Mouse (Mus musculus) heart, embryonic 10.5 days (tissue): Measurements from ENCODE around the gene Ifit3b. TPM values are rescaled to one million over a fixed set of nuclear protein-coding genes. Genes with fewer than 3 reads are reported as not detected.
"Not testable (repeated sequence)": the region's sequence is repeated elsewhere in the genome, so short reads cannot be mapped to it uniquely, and the experiment has no call there.

Experiments used
- DNase-seq: peaks from one replicate; pipeline ENCODE4 v3.0.0-alpha.2; 2017; ENCODE audit warnings: low spot score
- H3K27ac ChIP-seq: fragments of 300-500 bp; sonication (generic); 2 replicates; pipeline ENCODE4 v1.5.1; 2016; ENCODE audit warnings: mild to moderate bottlenecking
- H3K27me3 ChIP-seq: fragments of 300-500 bp; sonication (generic); 2 replicates; pipeline ENCODE4 v1.6.1; 2016; ENCODE audit warnings: mild to moderate bottlenecking; ENCODE audit not compliant: poor library complexity, insufficient read depth, severe bottlenecking
- H3K36me3 ChIP-seq: fragments of 300-500 bp; sonication (generic); 2 replicates; pipeline ENCODE4 v1.6.1; 2016; ENCODE audit warnings: mild to moderate bottlenecking, moderate library complexity
- H3K4me1 ChIP-seq: fragments of 300-500 bp; sonication (generic); 2 replicates; pipeline ENCODE4 v1.6.1; 2016; ENCODE audit warnings: mild to moderate bottlenecking
- H3K4me3 ChIP-seq: fragments of 300-500 bp; sonication (generic); 2 replicates; pipeline ENCODE4 v1.5.1; 2016; ENCODE audit warnings: mild to moderate bottlenecking, moderate library complexity
- H3K9me3 ChIP-seq: fragments of 300-500 bp; sonication (generic); 2 replicates; pipeline ENCODE4 v1.6.1; 2016; ENCODE audit warnings: mild to moderate bottlenecking, moderate library complexity
- WGBS: fragments of 180-500 bp; shearing (Covaris S2); methylation state at CpG from one replicate; pipeline ENCODE4 v1.1.7; 2016; 5-methylcytosine and 5-hydroxymethylcytosine counted together
- polyA plus RNA-seq: library from polyadenylated mRNA; unstranded; fragments of >200 nt; fragmentation: Nextera tagmentation; extraction: Ambion mirVana; gene quantifications from 2 replicates; pipeline ENCODE4 v1.2.1, GENCODE M21; 2016

Ifit3b gene
- polyA plus RNA-seq, 1 experiment from 2014 or later = not detected

DNA sequence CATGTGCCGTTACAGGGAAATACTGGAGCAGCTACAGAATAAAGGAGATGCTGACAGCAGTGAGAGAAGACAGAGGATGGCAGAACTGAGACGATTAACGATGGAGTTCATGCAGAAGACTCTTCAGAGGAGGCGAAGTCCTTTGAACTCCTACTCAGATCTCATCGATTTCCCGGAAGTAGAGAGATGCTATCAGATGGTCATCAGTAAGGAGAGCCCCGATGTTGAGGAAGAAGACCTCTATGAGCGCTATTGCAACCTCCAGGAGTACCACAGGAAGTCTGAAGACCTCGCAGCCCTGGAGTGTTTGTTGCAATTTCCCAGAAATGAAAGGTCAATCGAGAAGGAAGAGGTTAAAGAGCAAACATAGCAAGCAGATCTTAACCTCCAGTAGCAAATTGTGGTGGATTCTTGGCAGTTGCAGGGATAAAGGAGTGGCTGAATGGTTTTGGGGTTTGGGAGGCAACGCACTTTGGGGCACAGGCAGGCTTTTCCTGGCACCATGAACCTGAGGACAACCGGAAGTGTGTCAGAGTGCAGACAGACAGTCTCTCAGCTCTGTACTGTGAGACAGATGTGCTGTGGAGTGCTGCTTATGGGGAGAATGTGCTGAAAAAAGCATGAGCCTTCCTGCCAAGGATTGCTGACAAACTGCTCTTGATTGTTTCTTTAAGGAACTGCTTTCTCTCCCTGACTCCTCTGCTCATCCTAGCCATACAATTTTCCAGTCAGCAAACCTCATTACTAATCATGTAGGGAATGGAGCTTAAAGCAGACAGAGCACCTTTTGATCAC is 19.7 kb upstream of the Ifit3b start:
- H3K36me3 ChIP-seq, H3K4me3 ChIP-seq, H3K9me3 ChIP-seq, H3K27me3 ChIP-seq, H3K4me1 ChIP-seq, H3K27ac ChIP-seq, DNase-seq: not testable (repeated sequence)
- WGBS = 83% methylated on average over 8 of the region's 12 CpGs

DNA sequence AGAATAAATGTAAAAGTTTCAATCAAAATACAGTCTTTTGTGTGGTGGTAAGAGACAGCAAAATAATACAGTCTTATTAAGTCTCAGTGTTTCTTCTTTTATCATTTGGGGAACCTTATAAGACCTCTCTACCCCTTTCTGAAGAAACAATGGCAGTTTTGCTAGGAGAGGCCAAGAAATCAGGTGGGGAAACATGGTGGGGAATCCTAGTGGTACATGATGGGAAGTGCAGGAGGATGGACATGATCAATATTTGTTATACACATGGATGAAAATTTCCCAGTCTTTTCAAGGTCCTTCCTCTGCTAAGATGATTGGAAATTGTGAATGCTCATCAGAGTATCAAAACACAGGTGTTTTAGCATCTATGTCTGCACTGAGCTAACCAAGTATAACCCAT is 18.8 kb upstream of the Ifit3b start:
- Histone ChIP-seq H3K9me3 (no peaks in the 10 kb centered on the region), H3K4me1 (no peaks in the 10 kb centered on the region), H3K4me3 (no peak overlapping the region), H3K27ac (no peak overlapping the region), H3K36me3 (no peaks in the 10 kb centered on the region), H3K27me3 (no peaks in the 10 kb centered on the region)
- no peak for DNase-seq

DNA sequence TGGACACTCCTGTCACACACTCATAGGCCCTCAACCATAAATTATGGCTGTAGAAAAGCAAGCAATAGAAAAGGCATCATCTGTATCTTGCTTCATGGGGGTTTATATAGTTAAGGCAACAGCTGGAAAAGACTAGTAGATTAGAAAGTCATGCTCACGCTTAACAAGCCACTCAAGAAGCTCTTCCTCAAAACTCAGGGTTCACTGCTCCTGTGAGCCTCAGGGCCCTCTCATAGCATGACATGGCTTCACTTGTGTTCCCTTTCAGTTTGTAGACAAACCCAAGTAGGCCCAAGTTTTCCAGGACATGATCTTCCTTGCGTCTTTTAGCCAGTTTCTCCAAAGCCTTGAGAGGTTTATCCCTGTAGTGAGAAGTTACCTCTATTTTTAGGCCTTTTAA is 14.3 kb upstream of the Ifit3b start:
- Histone ChIP-seq H3K4me3 (no peak overlapping the region), H3K27me3 (no peaks in the 10 kb centered on the region), H3K9me3 (no peaks in the 10 kb centered on the region), H3K4me1 (no peaks in the 10 kb centered on the region), H3K36me3 (no peaks in the 10 kb centered on the region), H3K27ac (no peak overlapping the region)
- whole genome bisulfite sequencing = 78% methylated on average over 2 of the region's 2 CpGs
- no peak for DNase-seq

DNA sequence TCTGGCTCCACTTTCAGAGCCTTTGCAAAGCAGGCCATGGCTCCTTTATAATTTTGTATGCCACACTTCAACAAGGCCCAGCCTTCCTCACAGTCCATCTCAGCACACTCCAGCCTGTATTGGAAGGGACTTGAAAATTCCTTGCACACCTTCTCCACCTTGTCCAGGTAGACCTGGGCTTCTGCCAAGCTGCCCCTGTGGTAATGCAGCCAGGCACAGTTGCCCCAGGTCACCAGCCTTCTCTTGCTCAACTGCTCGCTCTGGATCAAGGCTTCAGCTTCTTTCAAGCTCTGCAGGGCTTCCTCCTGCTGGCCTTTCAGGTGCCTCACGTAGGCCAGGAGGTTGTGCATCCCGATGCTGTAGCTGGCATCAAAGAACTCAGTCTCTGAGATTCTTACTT is 13.2 kb upstream of the Ifit3b start:
- 74% methylated on average over 3 of the region's 3 CpGs for WGBS
- H3K27me3 ChIP-seq, H3K36me3 ChIP-seq, DNase-seq, H3K4me1 ChIP-seq, H3K27ac ChIP-seq, H3K9me3 ChIP-seq, H3K4me3 ChIP-seq: not testable (repeated sequence)

DNA sequence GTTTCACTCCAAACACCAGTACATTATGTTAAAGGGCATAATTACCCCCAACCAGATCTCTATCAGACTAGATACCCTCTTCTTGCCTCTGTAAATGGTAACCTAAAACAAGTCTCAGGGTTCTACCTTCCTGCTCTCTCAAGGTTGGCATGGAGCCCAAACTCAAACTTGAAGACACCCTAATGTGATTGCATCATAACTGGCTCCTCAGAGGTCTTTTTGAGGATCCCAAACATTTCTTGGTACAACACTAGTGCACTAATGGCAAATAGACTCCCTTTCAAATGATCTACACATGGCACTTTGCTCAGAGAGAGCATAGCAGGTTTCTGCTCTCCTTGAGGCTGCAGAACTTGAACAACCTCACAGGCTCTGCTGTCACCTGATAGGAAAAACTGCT is 11.0 kb upstream of the Ifit3b start:
- no peak overlapping the region for H3K27ac ChIP-seq
- no peaks in the 10 kb centered on the region for H3K4me1 ChIP-seq
- H3K27me3 ChIP-seq = no peaks in the 10 kb centered on the region
- DNase-seq = no peak
- no peaks in the 10 kb centered on the region for H3K9me3 ChIP-seq
- H3K4me3 ChIP-seq = no peak overlapping the region
- no peaks in the 10 kb centered on the region for H3K36me3 ChIP-seq

DNA sequence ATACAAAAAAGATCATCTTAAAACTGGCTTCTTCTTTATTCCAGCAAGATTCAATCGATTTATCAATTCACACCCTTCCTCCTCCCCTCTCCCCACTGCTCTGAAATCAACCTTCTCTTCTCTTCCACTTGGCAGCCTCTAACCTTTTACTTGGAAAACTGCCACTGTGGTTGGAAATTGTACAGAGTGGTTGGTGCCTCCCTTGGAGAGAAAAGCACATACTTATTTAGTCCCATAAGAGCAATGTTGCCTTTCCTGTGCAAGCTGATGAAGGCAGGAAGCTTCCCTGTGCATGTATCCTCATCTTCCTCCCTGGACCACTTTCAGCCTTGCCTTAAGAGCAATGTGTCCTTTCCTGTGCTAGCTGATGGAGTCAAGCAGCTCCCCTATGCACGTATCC is 9.4 kb upstream of the Ifit3b start:
- H3K4me3 ChIP-seq = no peak overlapping the region
- 73% methylated on average over 2 of the region's 2 CpGs for WGBS
- no peak overlapping the region for H3K27ac ChIP-seq
- H3K9me3 ChIP-seq = no peaks in the 10 kb centered on the region
- H3K4me1 ChIP-seq = no peaks in the 10 kb centered on the region
- H3K36me3 ChIP-seq = no peaks in the 10 kb centered on the region
- no peak for DNase-seq
- H3K27me3 ChIP-seq = no peaks in the 10 kb centered on the region

DNA sequence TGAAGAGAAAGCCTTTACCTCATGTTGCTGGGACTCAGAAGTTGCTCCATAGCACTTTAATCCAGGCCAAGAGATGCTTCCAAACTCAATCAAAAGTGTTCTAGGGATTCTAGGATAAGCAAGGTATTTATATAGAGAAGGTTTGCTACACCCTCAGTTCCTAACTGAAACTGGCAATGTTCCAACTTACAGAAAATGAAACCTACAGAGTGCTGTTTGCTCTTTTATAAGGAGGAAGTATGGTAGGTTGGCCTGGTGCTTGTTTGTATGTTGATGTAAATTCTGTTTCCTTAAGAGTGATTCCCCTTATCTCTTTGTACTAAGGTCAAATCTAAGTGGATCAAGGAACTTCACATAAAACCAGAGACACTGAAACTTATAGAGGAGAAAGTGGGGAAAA is 8.5 kb upstream of the Ifit3b start:
- H3K4me1 ChIP-seq, DNase-seq, H3K4me3 ChIP-seq, H3K36me3 ChIP-seq, H3K27me3 ChIP-seq, H3K9me3 ChIP-seq, H3K27ac ChIP-seq: not testable (repeated sequence)

DNA sequence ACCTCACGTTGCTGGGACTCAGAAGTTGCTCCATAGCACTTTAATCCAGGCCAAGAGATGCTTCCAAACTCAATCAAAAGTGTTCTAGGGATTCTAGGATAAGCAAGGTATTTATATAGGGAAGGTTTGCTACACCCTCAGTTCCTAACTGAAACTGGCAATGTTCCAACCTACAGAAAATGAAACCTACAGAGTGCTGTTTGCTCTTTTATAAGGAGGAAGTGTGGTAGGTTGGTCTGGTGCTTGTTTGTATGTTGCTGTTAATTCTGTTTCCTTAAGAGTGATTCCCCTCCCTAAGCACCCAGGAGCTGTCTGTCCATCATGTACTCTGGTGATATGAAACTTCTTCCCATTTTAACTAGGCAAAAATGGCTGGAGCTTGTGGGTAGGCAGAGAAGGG is 5.9 kb upstream of the Ifit3b start, which contains the start of gene Ifit1bl1:
Gene Ifit1bl1, minus strand, starts transcription at position 69 of the 400 bp plus-strand sequence.
- not testable (repeated sequence) for H3K27me3 ChIP-seq, DNase-seq, H3K4me3 ChIP-seq, H3K27ac ChIP-seq, H3K9me3 ChIP-seq, H3K4me1 ChIP-seq, H3K36me3 ChIP-seq
- WGBS = 39% methylated on average over 1 of the region's 1 CpGs

DNA sequence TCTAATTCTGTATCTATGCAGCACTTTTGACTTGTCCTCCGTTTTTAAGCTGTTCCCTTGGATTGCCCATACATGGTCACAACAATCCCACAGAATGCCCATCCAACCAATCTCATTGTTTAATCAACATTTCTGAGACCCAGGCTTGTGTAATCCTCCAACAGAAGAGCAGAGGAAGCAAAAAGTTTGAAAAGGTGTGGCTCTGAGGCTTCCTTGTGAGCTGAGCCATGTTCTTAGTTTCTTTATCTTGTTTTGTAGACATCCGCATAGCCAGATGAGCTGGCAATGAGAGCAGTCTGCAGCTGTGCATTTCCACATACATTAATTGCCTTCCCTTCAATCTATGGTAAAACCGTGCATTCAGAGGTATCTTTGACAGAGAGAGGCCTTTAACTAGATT is 2.3 kb upstream of the Ifit3b start:
- no peaks in the 10 kb centered on the region for H3K9me3 ChIP-seq
- no peaks in the 10 kb centered on the region for H3K4me1 ChIP-seq
- no peak overlapping the region for H3K4me3 ChIP-seq
- no peaks in the 10 kb centered on the region for H3K27me3 ChIP-seq
- no peak overlapping the region for H3K27ac ChIP-seq
- 82% methylated on average over 3 of the region's 3 CpGs for WGBS
- no peaks in the 10 kb centered on the region for H3K36me3 ChIP-seq
- DNase-seq = no peak

DNA sequence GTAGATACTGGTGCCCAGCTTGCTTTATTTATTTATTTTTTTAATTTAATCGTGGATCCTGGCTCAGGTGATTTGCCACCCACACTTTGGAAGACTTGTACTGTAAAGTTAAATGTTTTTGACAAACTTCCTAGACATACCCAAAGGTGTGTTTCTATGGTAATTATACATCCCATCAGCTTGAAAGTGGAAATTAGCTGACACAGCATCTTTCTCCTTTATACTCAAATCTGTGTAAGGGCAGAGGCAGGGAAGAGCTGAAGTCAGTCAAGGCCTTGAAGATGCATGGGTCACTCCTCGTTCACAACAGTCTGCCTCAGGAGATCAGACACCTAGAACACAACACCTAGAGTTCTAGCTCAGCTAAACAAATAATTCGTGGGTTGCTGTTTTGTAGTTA is 2.3 kb downstream of the Ifit3b start:
- H3K4me1 ChIP-seq, H3K9me3 ChIP-seq, H3K27ac ChIP-seq, DNase-seq, H3K36me3 ChIP-seq, H3K27me3 ChIP-seq, H3K4me3 ChIP-seq: not testable (repeated sequence)
- WGBS = 71% methylated on average over 3 of the region's 3 CpGs

DNA sequence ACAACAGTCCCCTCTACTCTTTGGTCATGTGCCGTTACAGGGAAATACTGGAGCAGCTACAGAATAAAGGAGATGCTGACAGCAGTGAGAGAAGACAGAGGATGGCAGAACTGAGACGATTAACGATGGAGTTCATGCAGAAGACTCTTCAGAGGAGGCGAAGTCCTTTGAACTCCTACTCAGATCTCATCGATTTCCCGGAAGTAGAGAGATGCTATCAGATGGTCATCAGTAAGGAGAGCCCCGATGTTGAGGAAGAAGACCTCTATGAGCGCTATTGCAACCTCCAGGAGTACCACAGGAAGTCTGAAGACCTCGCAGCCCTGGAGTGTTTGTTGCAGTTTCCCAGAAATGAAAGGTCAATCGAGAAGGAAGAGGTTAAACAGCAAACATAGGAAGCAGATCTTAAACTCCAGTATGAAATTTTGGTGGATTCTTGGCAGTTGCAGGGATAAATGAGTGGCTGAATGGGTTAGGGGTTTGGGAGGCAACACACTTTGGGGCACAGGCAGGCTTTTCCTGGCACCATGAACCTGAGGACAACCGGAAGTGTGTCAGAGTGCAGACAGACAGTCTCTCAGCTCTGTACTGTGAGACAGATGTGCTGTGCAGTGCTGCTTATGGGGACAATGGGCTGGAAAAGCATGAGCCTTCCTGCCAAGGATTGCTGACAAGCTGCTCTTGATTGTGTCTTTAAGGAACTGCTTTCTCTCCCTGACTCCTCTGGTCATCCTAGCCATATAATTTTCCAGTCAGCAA is 4.7 kb downstream of the Ifit3b start:
- not testable (repeated sequence) for H3K27ac ChIP-seq, H3K27me3 ChIP-seq, H3K4me3 ChIP-seq, H3K36me3 ChIP-seq, H3K4me1 ChIP-seq, H3K9me3 ChIP-seq, DNase-seq
- WGBS = 76% methylated on average over 6 of the region's 11 CpGs

DNA sequence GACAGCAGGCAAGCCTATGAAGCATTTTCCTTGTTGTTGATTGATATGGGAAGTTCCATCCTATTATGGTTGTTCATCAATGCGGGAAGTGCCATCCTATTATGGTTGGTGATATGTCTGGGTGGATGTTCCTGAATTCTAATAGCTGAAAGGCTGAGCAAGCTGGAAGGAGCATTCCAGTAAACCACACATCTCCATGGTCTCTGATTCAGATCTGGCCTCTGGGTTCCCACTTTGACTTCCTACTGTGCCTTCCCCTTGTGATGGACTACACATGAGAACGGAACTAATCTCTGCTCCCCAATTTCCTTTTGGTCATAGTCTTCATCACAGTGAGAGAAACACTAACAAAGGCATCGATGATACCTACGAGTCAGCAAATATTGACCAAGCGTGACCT is 13.1 kb downstream of the Ifit3b start:
- WGBS = 91% methylated on average over 5 of the region's 5 CpGs
- H3K36me3 ChIP-seq = no peaks in the 10 kb centered on the region
- no peaks in the 10 kb centered on the region for H3K27me3 ChIP-seq
- no peak for DNase-seq
- no peak overlapping the region for H3K4me3 ChIP-seq
- H3K9me3 ChIP-seq = no peaks in the 10 kb centered on the region
- H3K27ac ChIP-seq = no peak overlapping the region
- H3K4me1 ChIP-seq = no peaks in the 10 kb centered on the region

DNA sequence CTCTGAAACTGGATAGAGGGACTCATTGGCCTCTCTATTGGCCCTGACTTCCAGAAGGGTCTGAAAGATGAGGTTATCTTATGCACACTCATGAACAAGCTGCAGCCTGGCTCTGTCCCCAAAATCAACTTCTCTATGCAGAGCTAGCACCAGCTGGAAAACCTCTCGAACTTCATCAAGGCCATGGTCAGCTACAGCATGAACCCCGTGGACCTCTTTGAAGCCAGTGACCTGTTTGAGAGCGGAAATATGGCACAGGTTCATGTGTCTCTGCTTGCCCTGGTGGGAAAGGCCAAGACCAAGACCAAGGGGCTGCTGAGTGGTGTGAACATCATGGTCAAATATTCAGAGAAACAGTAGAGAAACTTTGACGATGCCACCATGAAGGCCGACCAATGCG is 16.0 kb downstream of the Ifit3b start:
- no peak for DNase-seq
- Histone ChIP-seq H3K36me3 (no peaks in the 10 kb centered on the region), H3K27ac (no peak overlapping the region), H3K4me3 (no peak overlapping the region), H3K4me1 (no peaks in the 10 kb centered on the region), H3K27me3 (no peaks in the 10 kb centered on the region), H3K9me3 (no peaks in the 10 kb centered on the region)
- WGBS = 88% methylated on average over 6 of the region's 6 CpGs

DNA sequence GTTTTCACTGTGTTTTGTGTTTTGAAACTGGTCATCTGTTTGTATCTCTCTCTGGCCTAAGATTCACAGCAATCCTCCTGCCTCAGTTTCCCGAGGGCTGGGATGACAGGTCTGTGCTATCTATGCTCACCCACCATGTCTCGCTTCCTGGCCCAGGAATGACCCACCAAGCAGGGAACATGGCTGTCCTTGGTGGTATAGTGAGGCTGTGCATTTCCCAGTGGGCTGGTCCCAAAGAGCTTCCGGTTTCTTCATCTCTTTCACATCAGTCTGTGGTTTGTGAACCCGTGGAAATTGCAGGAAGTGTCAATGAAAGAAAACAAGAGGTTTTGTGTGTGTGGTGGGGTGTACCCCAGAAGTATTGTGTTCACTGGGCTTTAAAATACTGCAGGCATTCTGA is 16.9 kb downstream of the Ifit3b start:
- no peaks in the 10 kb centered on the region for H3K4me1 ChIP-seq
- no peaks in the 10 kb centered on the region for H3K27me3 ChIP-seq
- H3K4me3 ChIP-seq = no peak overlapping the region
- H3K27ac ChIP-seq = no peak overlapping the region
- 73% methylated on average over 4 of the region's 4 CpGs for WGBS
- no peaks in the 10 kb centered on the region for H3K9me3 ChIP-seq
- H3K36me3 ChIP-seq = no peaks in the 10 kb centered on the region
- no peak for DNase-seq
